Mouse (Mus musculus) forebrain, embryonic 12.5 days (tissue): ENCODE results near the gene Rps27rt. TPM values are rescaled to one million over a fixed set of nuclear protein-coding genes. Genes with fewer than 3 reads are reported as not detected.
A peak's percentile ranks its signal among the peaks of the same experiment; 100 is the strongest.
"Not testable (repeated sequence)": the region's sequence is repeated elsewhere in the genome, so short reads cannot be mapped to it uniquely, and the experiment has no call there.

Experiments used
- ATAC-seq: fragments of 200-750 bp; cut with Nextera tagmentation; 2 replicates; pipeline ENCODE4 v1.8.0; 2017; ENCODE audit warnings: moderate TSS enrichment; ENCODE audit not compliant: low FRiP score
- H3K27ac ChIP-seq: fragments of 300-500 bp; sonication (generic); 2 replicates; pipeline ENCODE4 v1.5.1; 2016; ENCODE audit warnings: mild to moderate bottlenecking
- H3K27me3 ChIP-seq: fragments of 300-500 bp; sonication (generic); 2 replicates; pipeline ENCODE4 v1.6.1; 2016; ENCODE audit warnings: mild to moderate bottlenecking
- H3K36me3 ChIP-seq: fragments of 300-500 bp; sonication (generic); replicated peaks from 2 replicates; pipeline ENCODE4 v1.6.1; 2016; ENCODE audit warnings: mild to moderate bottlenecking
- H3K4me1 ChIP-seq: fragments of 300-500 bp; sonication (generic); 2 replicates; pipeline ENCODE4 v1.6.1; 2016
- H3K4me2 ChIP-seq: fragments of 300-500 bp; sonication (generic); 2 replicates; pipeline ENCODE4 v1.6.1; 2016; ENCODE audit warnings: mild to moderate bottlenecking, moderate library complexity
- H3K4me3 ChIP-seq: fragments of 300-500 bp; sonication (generic); replicated peaks from 2 replicates; pipeline ENCODE4 v1.5.1; 2016; ENCODE audit warnings: mild to moderate bottlenecking
- H3K9ac ChIP-seq: fragments of 300-500 bp; sonication (generic); 2 replicates; pipeline ENCODE4 v1.6.1; 2016; ENCODE audit warnings: mild to moderate bottlenecking
- H3K9me3 ChIP-seq: fragments of 300-500 bp; sonication (generic); 2 replicates; pipeline ENCODE4 v1.6.1; 2016
- WGBS: fragments of 180-500 bp; shearing (Covaris S2); methylation state at CpG from one replicate; pipeline ENCODE4 v1.1.7; 2016; 5-methylcytosine and 5-hydroxymethylcytosine counted together
- polyA plus RNA-seq: library from polyadenylated mRNA; unstranded; fragments of >200 nt; fragmentation: Nextera tagmentation; extraction: Ambion mirVana; gene quantifications from 2 replicates; pipeline ENCODE4 v1.2.1, GENCODE M21; 2016

Rps27rt gene
- polyA plus RNA-seq, 1 experiment from 2014 or later, result 292 TPM

DNA sequence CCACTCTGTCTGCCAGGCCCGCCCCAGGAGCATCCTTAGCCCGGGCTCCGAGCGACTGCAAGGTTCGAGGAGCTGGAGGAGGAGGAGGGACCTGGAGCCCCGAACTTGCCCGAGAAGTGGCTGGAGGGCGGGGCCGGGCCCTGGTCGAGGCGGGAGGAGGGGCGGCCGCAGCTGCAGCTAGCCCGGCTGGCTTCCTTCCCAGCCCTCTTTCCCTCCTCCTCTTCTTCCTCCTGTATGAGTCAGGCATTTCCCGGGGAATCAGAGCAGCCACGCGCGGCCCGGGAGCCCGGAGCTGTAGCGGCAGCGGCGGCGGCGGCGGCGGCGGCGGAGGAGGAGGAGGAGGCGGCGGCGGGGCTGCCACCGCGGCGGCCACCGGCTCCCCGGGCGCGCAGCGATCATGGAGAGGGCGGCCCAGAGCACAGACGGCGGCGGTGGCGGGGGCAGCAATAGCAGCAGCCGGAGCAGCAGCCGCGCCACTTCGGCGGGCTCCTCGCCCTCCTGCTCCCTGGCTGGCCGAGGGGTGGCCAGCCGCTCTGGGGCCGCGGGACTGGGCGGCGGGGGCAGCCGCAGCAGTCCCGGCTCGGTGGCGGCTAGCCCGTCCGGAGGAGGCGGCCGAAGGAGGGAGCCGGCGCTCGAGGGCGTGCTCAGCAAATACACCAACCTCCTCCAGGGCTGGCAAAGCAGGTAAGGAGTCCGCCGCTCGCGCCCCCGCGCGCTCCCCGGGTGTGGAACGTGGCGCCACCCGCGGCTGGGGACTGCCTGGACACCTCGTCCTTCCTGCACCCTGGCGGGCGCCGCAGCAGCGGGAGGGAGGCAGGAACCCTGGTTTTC, 4.0 kb downstream of the Rps27rt start, which contains the start of gene Osbpl10:
Osbpl10 (plus strand) TSS at position 289 of the 831 bp plus-strand sequence.
- Histone ChIP-seq H3K4me2 (peak within 1 kb of the TSS; percentile 86), H3K9me3 (no peaks in the 10 kb centered on the region), H3K27ac (peak within 1 kb of the TSS; percentile 73), H3K27me3 (peaks cover 41% of the 10 kb centered on the region), H3K36me3 (no peaks in the 10 kb centered on the region), H3K4me1 (peaks cover 13% of the 10 kb centered on the region), H3K9ac (peak within 1 kb of the TSS; percentile 72), H3K4me3 (peak within 1 kb of the TSS; percentile 78)
- WGBS, result under 1% methylated on average over 59 of the region's 86 CpGs
- ATAC-seq, result peak; percentile 86

DNA sequence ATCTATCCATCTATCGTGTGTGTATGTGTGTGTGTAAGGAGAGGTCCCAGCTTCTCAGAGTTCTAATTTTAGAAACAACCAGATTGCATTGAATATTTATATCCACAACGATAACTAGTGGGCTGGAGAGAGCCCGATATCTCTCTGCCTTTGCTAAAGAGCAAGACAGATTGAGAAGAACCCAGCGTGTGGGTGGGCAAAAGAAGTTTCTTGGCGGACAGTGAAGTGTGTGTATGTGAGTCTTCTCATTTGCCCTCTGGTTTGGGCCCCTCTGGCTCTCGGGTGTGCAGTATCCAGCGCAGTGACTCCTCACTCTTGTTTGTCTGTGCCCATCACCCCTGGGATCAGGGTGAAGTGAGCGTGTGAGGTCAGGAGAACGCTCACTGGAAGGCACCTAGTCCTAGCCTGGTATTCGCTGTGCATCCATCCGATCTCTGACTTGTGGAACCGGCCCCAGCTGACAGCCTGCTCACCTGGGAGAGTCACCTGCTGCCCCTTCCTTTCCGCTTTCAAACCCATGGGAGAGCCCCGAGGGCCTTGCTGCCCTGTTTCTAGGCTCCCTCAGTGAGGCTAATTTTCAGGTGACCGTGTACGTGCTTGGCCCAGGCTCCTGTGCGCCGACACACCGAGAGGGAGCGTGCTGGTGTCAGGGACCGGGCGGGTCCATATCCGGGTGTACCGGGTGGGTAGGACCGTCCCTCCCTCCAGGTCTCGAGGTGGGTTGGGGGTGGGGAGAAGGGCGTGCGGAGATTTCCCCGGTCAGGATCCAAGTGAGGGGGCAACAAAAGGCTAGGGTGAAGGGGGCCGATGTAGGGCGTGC, 4.9 kb downstream of the Rps27rt start:
- Histone ChIP-seq H3K4me3 (peak overlapping the region; percentile 78), H3K4me2 (peak overlapping the region; percentile 86), H3K9me3 (no peaks in the 10 kb centered on the region), H3K27ac (no peak overlapping the region), H3K9ac (peak overlapping the region; percentile 72), H3K36me3 (no peaks in the 10 kb centered on the region), H3K4me1 (peaks cover 13% of the 10 kb centered on the region), H3K27me3 (peaks cover 41% of the 10 kb centered on the region)
- WGBS, result 7% methylated on average over 31 of the region's 31 CpGs
- ATAC-seq, result peak; percentile 68

DNA sequence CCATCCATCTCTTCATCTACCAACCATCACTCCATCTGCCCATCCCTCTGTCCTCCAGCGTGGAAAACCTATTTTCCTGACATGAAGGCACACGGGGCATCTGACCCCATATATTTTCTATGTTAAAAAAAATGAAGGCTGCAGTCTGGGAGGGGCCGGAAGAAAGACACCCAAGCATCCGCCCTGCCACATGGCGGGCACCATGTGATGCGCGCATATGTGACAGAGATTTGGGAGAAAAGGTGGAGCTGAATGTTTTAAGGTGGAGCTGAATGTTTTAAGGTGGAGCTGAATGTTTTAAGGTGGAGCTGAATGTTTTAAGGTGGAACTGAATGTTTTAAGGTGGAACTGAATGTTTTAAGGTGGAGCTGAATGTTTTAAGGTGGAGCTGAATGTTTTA, 16.3 kb downstream of the Rps27rt start:
- not testable (repeated sequence) for H3K4me2 ChIP-seq, H3K27me3 ChIP-seq, H3K9ac ChIP-seq, H3K36me3 ChIP-seq, H3K27ac ChIP-seq, H3K9me3 ChIP-seq, H3K4me3 ChIP-seq, H3K4me1 ChIP-seq, ATAC-seq
- 83% methylated on average over 7 of the region's 7 CpGs for WGBS

DNA sequence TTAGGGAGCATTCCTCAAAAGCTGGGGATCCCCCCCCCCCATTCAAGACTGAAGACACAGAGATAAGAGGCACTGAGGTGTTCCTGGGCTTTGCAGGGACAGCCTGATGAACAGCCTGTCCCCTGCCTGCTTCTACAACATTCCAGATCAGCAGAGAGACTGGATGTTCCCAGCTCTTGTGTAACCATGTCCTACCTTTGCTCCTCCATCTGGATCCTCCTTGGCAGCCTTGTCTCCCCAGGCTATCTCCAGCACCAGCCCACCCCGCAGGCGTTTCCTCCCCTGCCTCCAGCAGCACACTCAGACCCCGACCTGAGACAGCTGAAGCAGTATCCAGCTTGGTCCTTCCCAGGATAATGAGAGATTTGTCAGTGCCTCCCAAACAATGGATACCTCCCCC, 18.4 kb downstream of the Rps27rt start:
- ATAC-seq, result no peak
- Histone ChIP-seq H3K4me1 (no peaks in the 10 kb centered on the region), H3K4me2 (no peak overlapping the region), H3K36me3 (no peaks in the 10 kb centered on the region), H3K4me3 (no peak overlapping the region), H3K9me3 (no peaks in the 10 kb centered on the region), H3K9ac (no peak overlapping the region), H3K27ac (no peak overlapping the region), H3K27me3 (no peaks in the 10 kb centered on the region)
- 68% methylated on average over 3 of the region's 3 CpGs for WGBS

DNA sequence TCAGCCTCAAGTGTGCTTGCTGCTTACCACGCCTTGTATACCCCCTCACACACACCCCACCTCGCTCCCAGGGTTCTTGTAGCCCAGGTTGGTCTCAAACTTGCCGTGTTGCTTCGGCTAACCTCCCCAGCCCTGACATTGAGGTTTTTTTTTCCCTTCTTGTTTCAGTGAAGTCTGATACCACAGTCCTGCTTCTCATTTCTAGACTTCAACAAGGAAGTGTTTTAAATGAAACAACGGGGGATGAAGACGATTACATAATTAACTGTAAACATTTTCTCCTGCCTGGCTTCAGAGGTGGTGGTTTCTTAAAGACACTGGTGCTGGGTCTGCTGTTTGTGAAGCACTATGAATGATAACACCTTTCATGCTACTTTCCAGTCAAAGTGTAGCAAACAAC, 21.7 kb downstream of the Rps27rt start:
- no peak overlapping the region for H3K9ac ChIP-seq
- H3K4me1 ChIP-seq, result no peaks in the 10 kb centered on the region
- no peak overlapping the region for H3K4me2 ChIP-seq
- H3K4me3 ChIP-seq, result no peak overlapping the region
- ATAC-seq, result no peak
- no peaks in the 10 kb centered on the region for H3K36me3 ChIP-seq
- no peaks in the 10 kb centered on the region for H3K27me3 ChIP-seq
- H3K9me3 ChIP-seq, result no peaks in the 10 kb centered on the region
- 87% methylated on average over 6 of the region's 6 CpGs for WGBS
- H3K27ac ChIP-seq, result no peak overlapping the region

DNA sequence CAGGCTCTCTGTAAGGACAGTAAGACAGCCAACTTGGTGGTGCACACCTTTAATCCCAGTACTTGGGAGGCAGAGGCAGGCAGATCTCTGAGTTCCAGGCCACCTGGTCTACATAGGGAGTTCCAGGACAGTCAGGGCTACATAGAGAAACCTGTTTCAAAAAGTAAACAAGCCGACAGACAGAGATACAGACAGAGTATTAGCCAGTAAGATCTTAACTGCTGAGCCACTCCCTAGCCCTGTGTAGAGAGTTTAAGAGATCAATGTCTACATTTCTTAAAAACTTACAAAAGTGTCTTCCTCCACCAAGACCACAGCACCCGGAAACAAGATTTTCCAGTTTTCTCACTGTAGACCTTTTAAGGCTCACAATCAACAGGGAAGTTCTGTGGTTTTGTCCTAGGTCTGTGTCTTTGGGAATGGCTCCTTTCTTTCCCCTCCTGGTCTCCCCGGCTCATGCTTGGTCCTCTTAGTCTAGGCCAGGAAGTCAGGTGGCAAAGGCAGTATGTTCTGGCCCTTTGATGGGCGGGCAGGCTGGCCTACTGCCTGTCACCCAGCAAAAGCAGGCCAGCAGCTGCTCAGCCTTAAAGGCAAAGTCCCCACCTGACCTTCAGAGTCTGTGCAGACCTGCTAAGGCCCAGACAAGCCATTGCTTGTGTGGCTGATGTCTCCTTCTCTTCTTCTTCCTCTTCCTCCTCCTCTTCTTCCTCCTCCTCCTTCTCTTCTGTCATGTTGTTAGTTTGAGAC, 22.3 kb downstream of the Rps27rt start:
- 81% methylated on average over 4 of the region's 4 CpGs for WGBS

DNA sequence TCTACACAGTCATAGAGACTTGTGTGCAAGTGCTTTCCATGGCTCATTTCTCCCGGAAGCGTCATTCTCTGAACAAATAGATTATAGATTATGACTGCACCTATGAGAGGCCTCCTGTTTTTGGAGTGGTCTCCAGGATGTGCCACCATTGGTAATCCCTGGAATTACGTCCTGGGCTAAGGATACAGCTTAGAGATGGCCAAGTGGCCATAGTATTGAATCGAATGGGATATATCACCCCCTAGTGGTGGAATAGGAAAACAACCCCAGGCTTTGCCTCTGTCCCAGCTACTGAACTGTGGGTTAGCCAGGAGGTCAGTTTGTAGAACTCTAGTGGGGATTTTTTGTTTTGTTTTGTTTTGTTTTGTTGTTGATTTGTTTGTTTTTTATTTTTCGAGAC, 25.6 kb downstream of the Rps27rt start:
- no peaks in the 10 kb centered on the region for H3K27me3 ChIP-seq
- H3K9me3 ChIP-seq, result no peaks in the 10 kb centered on the region
- H3K4me3 ChIP-seq, result no peak overlapping the region
- ATAC-seq, result no peak
- no peak overlapping the region for H3K9ac ChIP-seq
- no peaks in the 10 kb centered on the region for H3K36me3 ChIP-seq
- no peaks in the 10 kb centered on the region for H3K4me1 ChIP-seq
- H3K4me2 ChIP-seq, result no peak overlapping the region
- 40% methylated on average over 5 of the region's 5 CpGs for WGBS
- H3K27ac ChIP-seq, result no peak overlapping the region

More for the DNA sequence above, 22.3 kb downstream of the Rps27rt start:
- no peak overlapping the region for H3K9ac ChIP-seq
- no peaks in the 10 kb centered on the region for H3K9me3 ChIP-seq
- no peak overlapping the region for H3K4me3 ChIP-seq
- no peak overlapping the region for H3K27ac ChIP-seq
- H3K27me3 ChIP-seq, result no peaks in the 10 kb centered on the region
- no peaks in the 10 kb centered on the region for H3K36me3 ChIP-seq
- H3K4me1 ChIP-seq, result no peaks in the 10 kb centered on the region
- no peak for ATAC-seq
- no peak overlapping the region for H3K4me2 ChIP-seq

DNA sequence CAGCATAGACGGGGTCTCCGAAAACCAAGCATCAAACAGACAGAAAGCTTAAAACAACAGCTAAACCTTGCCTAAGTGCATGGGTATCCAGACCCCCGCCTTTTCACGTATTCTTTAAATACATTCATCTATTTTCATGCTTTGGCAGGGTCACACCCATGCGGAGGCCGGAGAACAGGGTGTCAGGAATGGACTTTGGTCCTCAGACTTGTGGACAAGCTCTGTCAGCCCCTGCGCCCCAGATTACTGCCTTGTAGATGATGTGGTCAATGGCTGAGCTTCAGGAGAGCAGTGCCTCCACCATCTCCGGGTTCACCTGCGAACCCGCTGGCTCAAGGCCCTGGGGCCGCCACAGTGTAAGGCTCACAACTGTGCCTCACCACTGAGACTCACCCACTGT, 27.2 kb downstream of the Rps27rt start:
- Histone ChIP-seq H3K27me3 (no peaks in the 10 kb centered on the region), H3K4me2 (no peak overlapping the region), H3K4me1 (no peaks in the 10 kb centered on the region), H3K36me3 (no peaks in the 10 kb centered on the region), H3K27ac (no peak overlapping the region), H3K4me3 (no peak overlapping the region), H3K9me3 (no peaks in the 10 kb centered on the region), H3K9ac (no peak overlapping the region)
- ATAC-seq, result no peak
- 92% methylated on average over 11 of the region's 11 CpGs for WGBS

DNA sequence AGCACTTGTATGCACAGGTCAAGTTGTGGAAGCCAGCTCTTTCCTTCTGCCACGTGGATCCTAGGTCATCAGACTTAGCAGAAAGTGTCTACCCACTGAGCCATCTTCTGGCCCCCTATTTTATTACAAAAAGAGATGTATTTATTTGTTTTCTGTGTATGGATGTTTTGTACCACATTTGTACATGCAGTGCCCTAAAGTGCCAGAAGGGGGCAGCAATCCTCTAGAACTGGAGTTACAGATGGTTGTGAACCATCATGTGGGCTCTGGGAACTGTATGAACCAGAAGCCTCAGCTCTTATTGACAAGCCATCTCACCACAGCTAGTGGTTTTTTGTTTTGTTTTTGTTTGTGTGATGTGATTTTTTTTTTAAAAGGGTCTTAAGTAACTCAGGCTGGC, 29.7 kb downstream of the Rps27rt start:
- 28% methylated on average over 1 of the region's 1 CpGs for WGBS
- no peaks in the 10 kb centered on the region for H3K27me3 ChIP-seq
- no peaks in the 10 kb centered on the region for H3K9me3 ChIP-seq

DNA sequence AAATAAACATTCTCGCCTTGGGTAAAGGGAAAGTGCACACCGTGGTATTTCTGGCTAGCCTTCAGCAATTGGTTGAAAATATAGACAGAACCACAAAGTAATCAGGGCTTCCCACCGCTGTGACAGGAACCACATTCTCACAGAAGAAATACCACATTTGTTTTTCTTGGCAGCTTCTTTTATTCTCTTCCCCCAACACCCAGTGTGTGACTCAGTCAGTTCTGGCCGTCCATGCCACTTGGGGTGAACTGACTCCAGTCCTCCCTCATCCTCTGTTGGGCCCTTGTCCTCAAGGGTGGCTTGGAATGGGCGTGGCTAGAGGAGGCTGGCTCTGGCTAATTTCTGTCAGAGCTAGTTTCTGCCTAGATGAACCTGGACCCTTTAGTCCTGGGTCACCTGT, 34.1 kb downstream of the Rps27rt start:
- Histone ChIP-seq H3K4me2 (no peak overlapping the region), H3K9me3 (no peaks in the 10 kb centered on the region), H3K4me3 (no peak overlapping the region), H3K4me1 (no peaks in the 10 kb centered on the region), H3K27me3 (no peaks in the 10 kb centered on the region), H3K36me3 (no peaks in the 10 kb centered on the region), H3K9ac (no peak overlapping the region), H3K27ac (no peak overlapping the region)
- 68% methylated on average over 5 of the region's 5 CpGs for WGBS
- ATAC-seq, result no peak

More for the DNA sequence above, 29.7 kb downstream of the Rps27rt start:
- Histone ChIP-seq H3K4me3 (no peak overlapping the region), H3K27ac (no peak overlapping the region), H3K9ac (no peak overlapping the region), H3K4me1 (no peaks in the 10 kb centered on the region), H3K4me2 (no peak overlapping the region), H3K36me3 (no peaks in the 10 kb centered on the region)
- no peak for ATAC-seq

DNA sequence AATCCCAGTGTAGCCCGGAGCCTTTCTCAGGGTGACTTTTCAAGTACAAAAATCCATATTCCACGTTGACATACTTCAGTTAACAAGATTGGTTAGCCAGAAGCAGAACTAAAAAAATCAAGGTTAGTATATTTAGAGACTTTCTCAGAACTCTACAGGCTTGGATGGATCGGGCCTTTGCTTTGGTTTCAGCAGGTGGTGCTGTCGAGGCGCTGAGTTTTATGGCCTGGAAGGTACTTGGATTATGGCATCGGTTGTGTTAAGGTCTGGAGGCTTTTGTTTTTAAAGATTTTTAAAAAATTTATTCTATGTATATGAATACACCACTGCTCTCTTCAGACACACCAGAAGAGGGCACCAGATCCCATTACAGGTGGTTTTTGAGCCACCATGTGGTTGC, 37.0 kb downstream of the Rps27rt start:
- 85% methylated on average over 6 of the region's 6 CpGs for WGBS

DNA sequence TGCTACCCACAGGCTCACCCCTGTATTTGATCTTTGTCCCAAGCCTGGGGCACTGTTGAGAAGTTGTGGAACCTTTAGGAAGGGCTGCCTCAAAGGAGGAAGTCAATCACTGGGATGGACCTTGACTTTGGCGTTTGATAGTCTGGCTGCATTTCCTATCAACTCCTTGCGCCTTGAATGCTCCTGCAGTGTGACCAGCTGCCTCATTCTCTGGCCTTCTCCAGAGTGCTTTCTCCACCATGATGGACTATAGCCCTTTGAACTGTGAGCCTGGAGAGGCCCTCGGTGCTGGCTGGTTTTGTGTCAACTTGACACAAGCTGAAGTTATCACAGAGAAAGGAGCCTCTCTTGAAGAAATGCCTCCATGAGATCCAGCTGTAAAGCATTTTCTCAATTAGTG, 37.9 kb downstream of the Rps27rt start:
- Histone ChIP-seq H3K27ac (no peak overlapping the region), H3K4me2 (no peak overlapping the region), H3K27me3 (no peaks in the 10 kb centered on the region), H3K9ac (no peak overlapping the region), H3K36me3 (no peaks in the 10 kb centered on the region), H3K4me1 (no peaks in the 10 kb centered on the region), H3K4me3 (no peak overlapping the region), H3K9me3 (no peaks in the 10 kb centered on the region)
- ATAC-seq, result no peak
- WGBS, result 91% methylated on average over 3 of the region's 3 CpGs

More for the DNA sequence above, 37.0 kb downstream of the Rps27rt start:
- H3K27ac ChIP-seq, result no peak overlapping the region
- no peak overlapping the region for H3K9ac ChIP-seq
- no peak overlapping the region for H3K4me2 ChIP-seq
- H3K9me3 ChIP-seq, result no peaks in the 10 kb centered on the region
- ATAC-seq, result no peak
- no peak overlapping the region for H3K4me3 ChIP-seq
- no peaks in the 10 kb centered on the region for H3K4me1 ChIP-seq
- no peaks in the 10 kb centered on the region for H3K36me3 ChIP-seq
- no peaks in the 10 kb centered on the region for H3K27me3 ChIP-seq
